Mouse (Mus musculus) ES-E14 (cell line): Measurements from ENCODE around the gene Ppp2r5a.

Experiments used
- HCFC1 ChIP-seq: IDR thresholded peaks from 2 replicates; pipeline ENCODE4 v1.6.1; 2012; ENCODE audit warnings: low read length, inconsistent platforms, borderline replicate concordance; ENCODE audit not compliant: insufficient read depth
- MAFK ChIP-seq: IDR thresholded peaks from 2 replicates; pipeline ENCODE4 v1.6.1; 2014; ENCODE audit warnings: mild to moderate bottlenecking, low read depth, low read length, inconsistent platforms; ENCODE audit not compliant: insufficient read depth
- ZC3H11A ChIP-seq: IDR thresholded peaks from 2 replicates; pipeline ENCODE4 v1.6.1; 2012; ENCODE audit warnings: low read depth, mild to moderate bottlenecking, inconsistent platforms, low read length, borderline replicate concordance

GRCm38 (mm10) chr1:191414432-191414831 is 11.4 kb upstream of the Ppp2r5a start:
- TF ChIP-seq HCFC1 (no peak), MAFK (no peak), ZC3H11A (no peak)
